Mouse (Mus musculus): Measurements from ENCODE around the gene Ildr1.

GRCm38 (mm10) chr16:36739404-36739930 lies 45.7 kb downstream of the Ildr1 start:
- TF ChIP-seq CTCF (IDR thresholded peaks at IDR 0.05; ENCODE audit: borderline replicate concordance, extremely low read depth, insufficient read depth, insufficient read length) (no peak), POLR2A (IDR thresholded peaks at IDR 0.05; ENCODE audit: borderline replicate concordance, extremely low read depth, insufficient read depth, insufficient read length, poor library complexity, severe bottlenecking) (no peak)
